Mouse (Mus musculus) limb, embryonic 11.5 days (tissue): ENCODE results near the gene Asf1b. TPM values are rescaled to one million over a fixed set of nuclear protein-coding genes. Genes with fewer than 3 reads are reported as not detected.

Experiments
- ATAC-seq: fragments of 200-750 bp; cut with Nextera tagmentation; 2 replicates; pipeline ENCODE4 v1.8.0; 2017; ENCODE audit warnings: low read depth; ENCODE audit not compliant: insufficient number of reproducible peaks, low FRiP score, low TSS enrichment
- DNase-seq: peaks from one replicate; pipeline ENCODE4 v3.0.0-alpha.2; 2015; ENCODE audit warnings: low spot score
- H3K27ac ChIP-seq: fragments of 300-500 bp; sonication (generic); replicated peaks from 2 replicates; pipeline ENCODE4 v1.5.1; 2014; ENCODE audit warnings: low read depth, mild to moderate bottlenecking, low read length
- H3K27me3 ChIP-seq: fragments of 300-500 bp; sonication (generic); 2 replicates; pipeline ENCODE4 v1.6.1; 2014; ENCODE audit warnings: mild to moderate bottlenecking, low read length, mixed read lengths; ENCODE audit not compliant: control insufficient read depth, insufficient read depth
- H3K36me3 ChIP-seq: fragments of 300-500 bp; sonication (generic); 2 replicates; pipeline ENCODE4 v1.6.1; 2014; ENCODE audit warnings: mild to moderate bottlenecking, low read length, moderate library complexity, mixed read lengths; ENCODE audit not compliant: control insufficient read depth, insufficient read depth
- H3K4me1 ChIP-seq: fragments of 300-500 bp; sonication (generic); 2 replicates; pipeline ENCODE4 v1.6.1; 2014; ENCODE audit warnings: low read length, mixed read lengths; ENCODE audit not compliant: control insufficient read depth, insufficient read depth
- H3K4me2 ChIP-seq: fragments of 300-500 bp; sonication (generic); 2 replicates; pipeline ENCODE4 v1.6.1; 2014; ENCODE audit warnings: low read depth, mild to moderate bottlenecking, moderate library complexity; ENCODE audit not compliant: severe bottlenecking
- H3K4me3 ChIP-seq: fragments of 300-500 bp; sonication (generic); 2 replicates; pipeline ENCODE4 v1.5.1; 2014; ENCODE audit warnings: low read depth, low read length
- H3K9ac ChIP-seq: fragments of 300-500 bp; sonication (generic); 2 replicates; pipeline ENCODE4 v1.6.1; 2014; ENCODE audit warnings: mild to moderate bottlenecking, low read length
- H3K9me3 ChIP-seq: fragments of 300-500 bp; sonication (generic); 2 replicates; pipeline ENCODE4 v1.6.1; 2016; ENCODE audit warnings: low read length; ENCODE audit not compliant: control insufficient read depth
- WGBS: fragments of 180-500 bp; shearing (Covaris S2); extraction: QIAGEN DNeasy Blood & Tissue Kit; methylation state at CpG from one replicate; pipeline ENCODE4 v1.1.7; 2014; 5-methylcytosine and 5-hydroxymethylcytosine counted together
- polyA plus RNA-seq: library from polyadenylated mRNA; unstranded; fragments of >200 nt; fragmentation: Nextera tagmentation; extraction: Ambion mirVana; gene quantifications from 2 replicates; pipeline ENCODE4 v1.2.1, GENCODE M21; 2014

The Asf1b gene
- polyA plus RNA-seq, 1 experiment from 2014 or later, result 81.8 TPM

GRCm38 (mm10) chr8:83921558-83921957 lies 33.7 kb upstream of the Asf1b start:
- H3K4me2 ChIP-seq, result no peak overlapping the region
- 80% methylated on average over 3 of the region's 3 CpGs for WGBS
- no peaks in the 10 kb centered on the region for H3K4me1 ChIP-seq
- no peak overlapping the region for H3K9ac ChIP-seq
- no peak overlapping the region for H3K4me3 ChIP-seq
- no peak overlapping the region for H3K27ac ChIP-seq
- H3K9me3 ChIP-seq, result no peaks in the 10 kb centered on the region
- ATAC-seq, result no peak
- H3K27me3 ChIP-seq, result no peaks in the 10 kb centered on the region
- peaks cover 19% of the 10 kb centered on the region for H3K36me3 ChIP-seq
- peak; percentile 91 for DNase-seq

DNA sequence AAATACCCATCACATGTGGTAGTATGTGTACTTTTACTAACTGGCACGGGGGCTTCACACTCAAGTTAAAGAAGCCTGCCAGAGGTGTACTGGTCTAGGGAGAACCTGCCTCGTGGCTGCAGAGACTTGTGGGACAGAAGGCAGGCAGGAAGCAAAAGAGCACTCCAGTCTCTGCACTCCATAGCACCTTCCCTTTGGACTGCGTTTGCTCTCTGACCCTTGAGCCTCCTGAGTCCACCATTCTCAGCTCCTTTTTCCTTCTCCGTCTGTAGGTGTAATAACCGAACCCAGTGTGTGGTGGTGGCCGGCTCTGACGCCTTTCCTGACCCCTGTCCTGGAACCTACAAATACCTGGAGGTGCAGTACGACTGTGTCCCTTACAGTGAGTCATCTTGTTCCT lies 32.6 kb upstream of the Asf1b start:
- ATAC-seq, result no peak
- Histone ChIP-seq H3K4me2 (no peak overlapping the region), H3K4me3 (no peak overlapping the region), H3K27me3 (no peaks in the 10 kb centered on the region), H3K27ac (no peak overlapping the region), H3K4me1 (no peaks in the 10 kb centered on the region), H3K36me3 (peaks cover 19% of the 10 kb centered on the region), H3K9me3 (no peaks in the 10 kb centered on the region), H3K9ac (no peak overlapping the region)
- no peak for DNase-seq
- 92% methylated on average over 8 of the region's 8 CpGs for WGBS

DNA sequence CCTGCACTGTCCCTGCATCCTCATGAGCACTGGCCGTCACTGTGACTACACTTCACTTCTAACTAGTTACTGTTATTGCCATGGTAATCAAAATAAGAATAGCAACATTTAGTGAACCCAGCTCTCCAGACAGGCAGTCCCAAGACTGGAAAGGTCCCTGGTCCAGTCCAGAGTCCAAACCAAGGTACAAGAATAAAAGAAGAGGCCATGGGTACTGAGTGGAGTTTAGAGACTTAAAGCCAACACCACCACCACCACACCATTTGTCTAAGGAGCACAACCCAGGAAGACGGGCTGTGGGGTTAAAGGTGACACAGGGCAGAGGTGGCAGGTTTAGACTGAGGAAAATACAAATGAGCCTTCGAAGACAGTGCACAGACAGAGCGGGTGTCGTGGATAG lies 30.7 kb upstream of the Asf1b start:
- Histone ChIP-seq H3K4me3 (no peak overlapping the region), H3K9ac (no peak overlapping the region), H3K36me3 (peaks cover 20% of the 10 kb centered on the region), H3K4me2 (no peak overlapping the region), H3K27ac (no peak overlapping the region), H3K27me3 (no peaks in the 10 kb centered on the region), H3K9me3 (no peaks in the 10 kb centered on the region), H3K4me1 (no peaks in the 10 kb centered on the region)
- ATAC-seq, result no peak
- no peak for DNase-seq
- 86% methylated on average over 5 of the region's 5 CpGs for WGBS

DNA sequence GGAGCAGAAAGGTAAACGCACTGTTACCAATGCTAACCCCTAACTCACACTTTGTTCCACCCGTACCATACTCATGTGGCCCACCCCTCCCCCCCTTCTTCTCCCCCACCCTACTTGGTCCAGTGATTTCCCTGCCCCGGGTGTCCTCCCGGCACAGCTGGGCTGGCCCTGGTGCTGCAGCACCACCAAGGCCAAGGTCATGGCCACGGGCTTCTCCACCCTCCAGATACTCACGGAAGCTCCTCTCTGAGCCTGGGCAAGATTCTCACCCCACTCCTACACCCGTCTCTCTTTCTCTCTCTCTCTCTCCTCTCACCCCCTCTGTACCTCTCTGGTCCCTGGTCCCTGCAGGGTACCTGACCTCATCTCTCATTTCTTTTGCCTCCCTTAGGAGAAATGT lies 29.0 kb upstream of the Asf1b start:
- Histone ChIP-seq H3K4me1 (no peaks in the 10 kb centered on the region), H3K27me3 (no peaks in the 10 kb centered on the region), H3K36me3 (peaks cover 23% of the 10 kb centered on the region), H3K27ac (no peak overlapping the region), H3K9me3 (no peaks in the 10 kb centered on the region), H3K4me3 (no peak overlapping the region), H3K9ac (no peak overlapping the region), H3K4me2 (no peak overlapping the region)
- ATAC-seq (no peak), DNase-seq (no peak)
- WGBS, result 74% methylated on average over 7 of the region's 7 CpGs

DNA sequence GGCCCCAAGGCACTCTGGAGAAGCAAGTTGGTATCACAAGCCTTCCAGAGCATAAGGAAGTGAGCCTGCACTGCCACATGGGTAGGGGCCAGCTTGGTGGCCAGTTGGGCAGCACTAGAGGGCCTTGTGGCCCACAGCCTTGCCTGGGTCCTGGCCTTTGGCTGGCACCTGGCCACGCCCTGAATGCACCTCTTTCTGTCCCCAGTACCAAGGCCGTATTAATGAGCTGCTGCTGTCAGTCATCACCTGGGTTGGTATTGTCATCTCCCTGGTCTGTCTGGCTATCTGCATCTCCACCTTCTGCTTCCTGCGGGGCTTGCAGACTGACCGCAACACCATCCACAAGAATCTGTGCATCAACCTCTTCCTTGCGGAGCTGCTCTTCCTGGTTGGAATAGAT lies 21.1 kb upstream of the Asf1b start:
- 91% methylated on average over 5 of the region's 5 CpGs for WGBS
- no peaks in the 10 kb centered on the region for H3K9me3 ChIP-seq
- DNase-seq (no peak), ATAC-seq (no peak)
- no peak overlapping the region; the same call in 1 of the 2 replicates for H3K9ac ChIP-seq
- no peaks in the 10 kb centered on the region for H3K27me3 ChIP-seq
- H3K27ac ChIP-seq, result no peak overlapping the region
- no peaks in the 10 kb centered on the region for H3K4me1 ChIP-seq
- H3K4me3 ChIP-seq, result no peak overlapping the region
- peaks cover 46% of the 10 kb centered on the region for H3K36me3 ChIP-seq
- H3K4me2 ChIP-seq, result no peak overlapping the region

GRCm38 (mm10) chr8:83934994-83935393 lies 20.3 kb upstream of the Asf1b start:
- Histone ChIP-seq H3K27ac (no peak overlapping the region), H3K27me3 (no peaks in the 10 kb centered on the region), H3K9me3 (no peaks in the 10 kb centered on the region), H3K4me2 (no peak overlapping the region), H3K9ac (no peak overlapping the region), H3K36me3 (peaks cover 44% of the 10 kb centered on the region), H3K4me1 (no peaks in the 10 kb centered on the region), H3K4me3 (no peak overlapping the region)
- ATAC-seq (no peak), DNase-seq (no peak)
- WGBS, result 97% methylated on average over 2 of the region's 2 CpGs

GRCm38 (mm10) chr8:83935435-83935834 lies 19.9 kb upstream of the Asf1b start:
- Histone ChIP-seq H3K9me3 (no peaks in the 10 kb centered on the region), H3K9ac (no peak overlapping the region), H3K4me2 (no peak overlapping the region), H3K4me1 (no peaks in the 10 kb centered on the region), H3K27ac (no peak overlapping the region), H3K4me3 (no peak overlapping the region), H3K36me3 (peaks cover 42% of the 10 kb centered on the region), H3K27me3 (no peaks in the 10 kb centered on the region)
- DNase-seq, result no peak
- 89% methylated on average over 8 of the region's 8 CpGs for WGBS
- ATAC-seq, result no peak

DNA sequence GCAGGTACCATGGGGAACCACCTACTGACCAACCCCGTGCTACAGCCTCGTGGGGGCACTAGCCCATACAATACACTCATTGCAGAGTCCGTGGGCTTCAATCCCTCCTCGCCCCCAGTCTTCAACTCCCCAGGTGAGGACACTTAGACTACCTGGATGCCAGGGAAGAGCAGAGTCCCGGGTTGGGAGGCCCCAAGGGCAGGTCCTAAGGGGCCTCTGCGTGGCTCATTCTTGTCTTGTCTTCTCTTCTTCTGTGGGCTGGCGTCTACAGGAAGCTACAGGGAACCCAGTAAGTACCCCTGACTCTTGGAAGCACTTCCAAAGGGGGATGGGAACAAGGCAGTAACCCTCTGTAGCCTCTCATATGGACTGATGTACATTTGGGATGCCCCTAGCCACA lies 17.7 kb upstream of the Asf1b start:
- no peak overlapping the region for H3K4me2 ChIP-seq
- no peak overlapping the region for H3K27ac ChIP-seq
- H3K36me3 ChIP-seq, result peaks cover 28% of the 10 kb centered on the region
- no peak overlapping the region for H3K4me3 ChIP-seq
- no peaks in the 10 kb centered on the region for H3K9me3 ChIP-seq
- no peaks in the 10 kb centered on the region for H3K4me1 ChIP-seq
- no peak overlapping the region for H3K9ac ChIP-seq
- 89% methylated on average over 7 of the region's 7 CpGs for WGBS
- H3K27me3 ChIP-seq, result no peaks in the 10 kb centered on the region
- ATAC-seq, result no peak
- no peak for DNase-seq

- no peak overlapping the region for H3K4me2 ChIP-seq
- no peak overlapping the region for H3K27ac ChIP-seq
- no peaks in the 10 kb centered on the region for H3K27me3 ChIP-seq
- no peaks in the 10 kb centered on the region for H3K9me3 ChIP-seq
- H3K4me3 ChIP-seq, result no peak overlapping the region
- ATAC-seq (no peak), DNase-seq (no peak)
- WGBS, result 90% methylated on average over 15 of the region's 15 CpGs
- H3K36me3 ChIP-seq, result peaks cover 22% of the 10 kb centered on the region; the same call in 1 of the 2 replicates
- H3K9ac ChIP-seq, result no peak overlapping the region
- no peaks in the 10 kb centered on the region for H3K4me1 ChIP-seq
These were observed 17.0 kb upstream of the Asf1b start for GRCm38 (mm10) chr8:83938330-83938729.
